Mouse (Mus musculus) B cell, adult 67 days (primary cell): ENCODE measurements around the gene Cfap52. TPM values are rescaled to one million over a fixed set of nuclear protein-coding genes. Genes with fewer than 3 reads are reported as not detected.

Experiments
- total RNA-seq, 2 experiments: library from RNA; stranded (reverse); gene quantifications; 4 replicates each; pipeline ENCODE4 v1.2.4; 2023

Cfap52 gene
- total RNA-seq = not detected

GRCm38 (mm10) chr11:67965242-67965883, at the start of gene Cfap52:
Gene Cfap52, minus strand, starts transcription at chr11:67965651.

GRCm38 (mm10) chr11:67965905-67966878, 741 bp upstream of the Cfap52 start, which contains the start of gene Stx8:
Gene Stx8, plus strand, starts transcription at chr11:67966193.

GRCm38 (mm10) chr11:67921827-67922754, 43.4 kb downstream of the Cfap52 start, which contains the start of gene Usp43:
Gene Usp43, minus strand, starts transcription at chr11:67922153.

Other genes with a start within 250 kb of the Cfap52 start
- not detected for gene Glp2r, start 194.5 kb downstream of the Cfap52 start, total RNA-seq
- not detected for gene Gsg1l2, start 191.0 kb downstream of the Cfap52 start, total RNA-seq
- gene Dhrs7c, start 167.5 kb downstream of the Cfap52 start, total RNA-seq = not detected
- under 1 TPM in 1 of 2 experiments, not detected in 1; 0.15 TPM for gene Usp43, start 43.5 kb downstream of the Cfap52 start, total RNA-seq
- gene Stx8, start 542 bp upstream of the Cfap52 start, total RNA-seq = 10 to 100 TPM; 35.5 to 36.1 TPM